In genomic region chr2:157366762-157367161, GRCm38 (mm10) we compare ENCODE assay signal across 9 mouse cellular contexts. TPM values are rescaled to one million over a fixed set of nuclear protein-coding genes. Genes with fewer than 3 reads are reported as not detected.
A peak's percentile ranks its signal among the peaks of the same experiment; 100 is the strongest.
DNase-seq lines count a peak whose midpoint lies in the region; ATAC-seq and TF ChIP-seq lines count a peak whose summit lies in the region.
"Had no signal": no experiment of that assay in that cellular context is flagged by ENCODE, and none has a peak within 500 bp of the region (broad histone marks: within the 10 kb centered on the region; RNA-seq: fewer than 3 reads in every experiment).

No protein-coding gene starts in this region.

- TF ChIP-seq CTCF in intestine, postnatal 0 days (IDR thresholded peaks at IDR 0.05; ENCODE audit: low read depth): no peak

- peak overlapping the region; percentile 78 for H3K4me3 ChIP-seq in kidney, embryonic 15.5 days (replicated peaks)
- peak overlapping the region; percentile 93 for H3K4me3 ChIP-seq in embryonic facial prominence, embryonic 14.5 days (ENCODE audit: low read depth, low read length)
- peak overlapping the region; percentile 64; the same call in 1 of the 2 replicates for H3K4me3 ChIP-seq in intestine, postnatal 0 days (ENCODE audit: low read depth, low read length)

- H3K9me3 ChIP-seq in kidney, embryonic 15.5 days (replicated peaks): no peaks in the 10 kb centered on the region
- H3K9me3 ChIP-seq in embryonic facial prominence, embryonic 14.5 days (ENCODE audit: control insufficient read depth, low read length): no peaks in the 10 kb centered on the region
- H3K9me3 ChIP-seq in intestine, postnatal 0 days (ENCODE audit: control insufficient read depth): no peaks in the 10 kb centered on the region

- H3K27ac ChIP-seq in kidney, embryonic 15.5 days: peak overlapping the region; percentile 93; the same call in 1 of the 2 replicates
- peak overlapping the region; percentile 92; the same call in 1 of the 2 replicates for H3K27ac ChIP-seq in embryonic facial prominence, embryonic 14.5 days (replicated peaks; ENCODE audit: low read depth, low read length)
- H3K27ac ChIP-seq in intestine, postnatal 0 days (ENCODE audit: low read depth, low read length): peak overlapping the region; percentile 95

- H3K9ac ChIP-seq in kidney, embryonic 15.5 days: no peak overlapping the region
- peak overlapping the region; percentile 92 for H3K9ac ChIP-seq in embryonic facial prominence, embryonic 14.5 days (ENCODE audit: low read depth, low read length)
- no peak overlapping the region; the same call in 1 of the 2 replicates for H3K9ac ChIP-seq in intestine, postnatal 0 days (ENCODE audit: low read depth, low read length)

- peaks cover 18% of the 10 kb centered on the region for H3K4me1 ChIP-seq in kidney, embryonic 15.5 days
- peaks cover 15% of the 10 kb centered on the region for H3K4me1 ChIP-seq in embryonic facial prominence, embryonic 14.5 days (ENCODE audit: control insufficient read depth, insufficient read depth, low read length)
- peaks cover 4% of the 10 kb centered on the region; the same call in 1 of the 2 replicates for H3K4me1 ChIP-seq in intestine, postnatal 0 days (replicated peaks; ENCODE audit: control insufficient read depth, insufficient read depth, low read length)

- no peak for ATAC-seq in kidney, embryonic 15.5 days (replicated peaks; ENCODE audit: low FRiP score)
- no peak for ATAC-seq in embryonic facial prominence, embryonic 14.5 days (ENCODE audit: low read depth)
- ATAC-seq in intestine, postnatal 0 days: peak; percentile 44
- peak; percentile 75 for ATAC-seq in monocyte, adult 5-6 weeks (replicated peaks; ENCODE audit: insufficient number of reproducible peaks, low FRiP score, low TSS enrichment, poor library complexity, severe bottlenecking)
- no peak for ATAC-seq in erythroid progenitor cell, adult 5-6 weeks (replicated peaks; ENCODE audit: low FRiP score, poor library complexity, severe bottlenecking)

- WGBS in kidney, embryonic 15.5 days: 77% methylated on average over 9 of the region's 9 CpGs
- WGBS in embryonic facial prominence, embryonic 14.5 days: 88% methylated on average over 9 of the region's 9 CpGs
- 50% methylated on average over 9 of the region's 9 CpGs for WGBS in intestine, postnatal 0 days

- peaks cover 8% of the 10 kb centered on the region for H3K36me3 ChIP-seq in kidney, embryonic 15.5 days
- H3K36me3 ChIP-seq in embryonic facial prominence, embryonic 14.5 days (ENCODE audit: control insufficient read depth, insufficient read depth, low read length): no peaks in the 10 kb centered on the region
- no peaks in the 10 kb centered on the region for H3K36me3 ChIP-seq in intestine, postnatal 0 days (ENCODE audit: control insufficient read depth, insufficient read depth)

- peak overlapping the region; percentile 63 for H3K4me2 ChIP-seq in kidney, embryonic 15.5 days
- H3K4me2 ChIP-seq in embryonic facial prominence, embryonic 14.5 days (ENCODE audit: low read depth, low read length): peak overlapping the region; percentile 82
- peak overlapping the region; percentile 78 for H3K4me2 ChIP-seq in intestine, postnatal 0 days (replicated peaks; ENCODE audit: low read depth)

- H3K27me3 ChIP-seq in kidney, embryonic 15.5 days: no peaks in the 10 kb centered on the region
- no peaks in the 10 kb centered on the region for H3K27me3 ChIP-seq in embryonic facial prominence, embryonic 14.5 days (replicated peaks; ENCODE audit: control insufficient read depth, insufficient read depth, low read length)
- no peaks in the 10 kb centered on the region for H3K27me3 ChIP-seq in intestine, postnatal 0 days (replicated peaks; ENCODE audit: control insufficient read depth, insufficient read depth, low read length)
- H3K27me3 ChIP-seq: Patski had no signal

- intact Hi-C loops in left cerebral cortex, postnatal 14 days (cut with DNase I): no loop called here

- no peak for DNase-seq in kidney, adult 11 months
- no peak for DNase-seq in embryonic facial prominence, embryonic 14.5 days (ENCODE audit: low spot score)
- DNase-seq in frontal cortex, postnatal 25 days (ENCODE audit: low spot score in 2 of 2): no peak
- DNase-seq in left cerebral cortex, postnatal 14 days (ENCODE audit: low spot score in 2 of 2): no peak

RNA-seq across cellular contexts. Expression of gene Manbal, which starts 0.6 kb away (rescaled TPM):
- 71.7 and 81.2 TPM in 2 replicates for polyA plus RNA-seq in kidney, embryonic 15.5 days (2015; fragmentation: Nextera tagmentation; extraction: Ambion mirVana)
- polyA plus RNA-seq in embryonic facial prominence, embryonic 14.5 days (2014; fragmentation: Nextera tagmentation; extraction: Ambion mirVana): 39.7 and 43.3 TPM in 2 replicates
- 60.9 and 66.5 TPM in 2 replicates for polyA plus RNA-seq in intestine, postnatal 0 days (2015; fragmentation: Nextera tagmentation; extraction: Ambion mirVana)
- 10.4 to 20.2 TPM (median 14.3 TPM) in 3 replicates for total RNA-seq in monocyte, adult 5-6 weeks (2017)
- 15.9 and 26.0 TPM in 2 replicates for total RNA-seq in erythroid progenitor cell, adult 5-6 weeks (2015; ENCODE audit: low replicate concordance)
- 3.3 and 9.4 TPM in 2 replicates for total RNA-seq in erythroid progenitor cell, adult 5-6 weeks (2017; ENCODE audit: low replicate concordance)
- 10 to 100 TPM; 74.4 to 80.6 TPM for total RNA-seq in left cerebral cortex, postnatal 14 days (2021)

RNA-seq across cellular contexts. Expression of gene Ghrh, which starts 19.5 kb away (rescaled TPM):
- 0.35 TPM in 1 of 2 replicates, not detected in the other for polyA plus RNA-seq in kidney, embryonic 15.5 days (2015; fragmentation: Nextera tagmentation; extraction: Ambion mirVana)
- polyA plus RNA-seq in embryonic facial prominence, embryonic 14.5 days (2014; fragmentation: Nextera tagmentation; extraction: Ambion mirVana): 0.51 TPM in 1 of 2 replicates, not detected in the other
- 0.26 and 0.78 TPM in 2 replicates for polyA plus RNA-seq in intestine, postnatal 0 days (2015; fragmentation: Nextera tagmentation; extraction: Ambion mirVana)
- not detected in 3 replicates for total RNA-seq in monocyte, adult 5-6 weeks (2017)
- total RNA-seq in erythroid progenitor cell, adult 5-6 weeks (2015; ENCODE audit: low replicate concordance): not detected in 2 replicates
- total RNA-seq in erythroid progenitor cell, adult 5-6 weeks (2017; ENCODE audit: low replicate concordance): not detected in 2 replicates
- not detected for total RNA-seq in left cerebral cortex, postnatal 14 days (2021)
- polyA plus RNA-seq: Patski had no signal

RNA-seq across cellular contexts. Expression of gene Src, which starts 51.5 kb away (rescaled TPM):
- polyA plus RNA-seq in kidney, embryonic 15.5 days (2015; fragmentation: Nextera tagmentation; extraction: Ambion mirVana): 17.6 and 18.2 TPM in 2 replicates
- polyA plus RNA-seq in embryonic facial prominence, embryonic 14.5 days (2014; fragmentation: Nextera tagmentation; extraction: Ambion mirVana): 12.6 and 16.2 TPM in 2 replicates
- polyA plus RNA-seq in intestine, postnatal 0 days (2015; fragmentation: Nextera tagmentation; extraction: Ambion mirVana): 23.9 and 25.1 TPM in 2 replicates
- total RNA-seq in monocyte, adult 5-6 weeks (2017): 0.29 to 0.39 TPM (median 0.32 TPM) in 3 replicates
- 0.36 and 0.42 TPM in 2 replicates for total RNA-seq in erythroid progenitor cell, adult 5-6 weeks (2015; ENCODE audit: low replicate concordance)
- total RNA-seq in erythroid progenitor cell, adult 5-6 weeks (2017; ENCODE audit: low replicate concordance): 0.39 and 1.1 TPM in 2 replicates
- total RNA-seq in left cerebral cortex, postnatal 14 days (2021): 100 to 1,000 TPM; 100 to 104 TPM

Comparison
In these comparisons a context has a peak if more than half of its experiments do, and no peak if none do; other contexts are left out.
1. ATAC-seq: peak in intestine, postnatal 0 days (single experiment) and monocyte, adult 5-6 weeks (single experiment); none in kidney, embryonic 15.5 days (single experiment), embryonic facial prominence, embryonic 14.5 days (single experiment) and erythroid progenitor cell, adult 5-6 weeks (single experiment).
2. RNA of gene Src, which starts 51.5 kb away (total RNA-seq): 100 to 104 TPM in left cerebral cortex, postnatal 14 days; 0.36 to 1.1 TPM in erythroid progenitor cell, adult 5-6 weeks and 0.29 to 0.39 TPM in monocyte, adult 5-6 weeks; every median in the first group is over 10 times any median in the second.
3. Peak in every context shown above with its lines, with median percentiles within 50 percentile points of each other: H3K27ac ChIP-seq, H3K4me2 ChIP-seq and H3K4me3 ChIP-seq.